Mouse (Mus musculus) bone marrow, adult 2 months (tissue): ENCODE measurements around the gene Cpm.

Experiments
- CTCF ChIP-seq: fragments of 200-500 bp; IDR thresholded peaks from 2 replicates; pipeline ENCODE4 v1.5.1; 2011; ENCODE audit warnings: low read length, control low read depth; ENCODE audit not compliant: control insufficient read depth, insufficient read depth
- POLR2A ChIP-seq: fragments of 200-500 bp; IDR thresholded peaks from 2 replicates; pipeline ENCODE4 v1.6.1; 2011; ENCODE audit warnings: low read depth, mild to moderate bottlenecking, control low read depth, low read length, borderline replicate concordance; ENCODE audit not compliant: control insufficient read depth

GRCm38 (mm10) chr10:117670791-117671190, 41.5 kb downstream of the Cpm start:
- no peak for TF ChIP-seq CTCF
- TF ChIP-seq POLR2A: no peak
